In the genomic region with DNA sequence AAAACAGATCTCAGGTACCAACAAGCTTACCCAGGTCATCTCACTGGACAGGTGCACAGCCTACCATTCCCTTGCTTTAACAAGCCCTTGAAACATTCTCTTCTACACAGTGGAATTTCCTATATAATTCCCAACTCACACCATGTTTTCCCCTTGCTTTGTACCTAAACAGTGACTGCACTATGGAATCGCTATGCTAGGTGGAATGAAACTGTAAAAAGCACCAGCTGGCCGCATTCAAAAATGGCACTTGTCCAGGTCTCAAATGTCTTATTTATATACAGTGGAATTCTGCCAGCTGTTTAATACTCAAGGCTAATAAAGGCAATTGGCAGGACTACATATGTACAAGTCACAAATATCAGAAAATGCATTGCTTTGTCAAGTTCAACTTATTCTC, we compare ENCODE assay signal across 16 mouse cellular contexts.
DNase-seq lines count a peak whose midpoint lies in the region; ATAC-seq and TF ChIP-seq lines count a peak whose summit lies in the region.
"Had no signal": no experiment of that assay in that cellular context is flagged by ENCODE, and none has a peak within 500 bp of the region (broad histone marks: within the 10 kb centered on the region; RNA-seq: fewer than 3 reads in every experiment).

No protein-coding gene starts in this region.

- no peak overlapping the region for H3K27ac ChIP-seq in forebrain, embryonic 14.5 days (ENCODE audit: low read depth, low read length)
- no peak overlapping the region; the same call in 1 of the 2 replicates for H3K27ac ChIP-seq in forebrain, embryonic 15.5 days (replicated peaks)
- H3K27ac ChIP-seq: intestine, embryonic 15.5 days; stomach, postnatal 0 days had no signal

- H3K4me1 ChIP-seq in forebrain, embryonic 14.5 days (ENCODE audit: control insufficient read depth, insufficient read depth, low read length), result peaks cover 11% of the 10 kb centered on the region
- peaks cover 20% of the 10 kb centered on the region for H3K4me1 ChIP-seq in forebrain, embryonic 15.5 days
- H3K4me1 ChIP-seq: intestine, embryonic 15.5 days had no signal

- peak; percentile 83 for DNase-seq in forebrain, embryonic 14.5 days (ENCODE audit: low spot score)
- DNase-seq in left cerebral cortex, postnatal 4 days, result peak; percentile 26
- DNase-seq in left cerebral cortex, adult 18-20 months (ENCODE audit: low spot score in 2 of 2), result no peak
- peak; percentile 84 for DNase-seq in brain, embryonic 14.5 days (ENCODE audit: low read depth)
- DNase-seq in cerebellum, postnatal 10 days, result peak; percentile 60 to 70
- no peak for DNase-seq in right cerebral cortex, postnatal 10 days (ENCODE audit: low spot score in 2 of 2)
- DNase-seq in lung, adult 18-20 months, result no peak
- DNase-seq: adrenal gland, postnatal 25 days; heart, adult 18-20 months; lung, postnatal 10 days; thymus, postnatal 4 days had no signal

- H3K4me2 ChIP-seq in forebrain, embryonic 14.5 days (ENCODE audit: low read length), result no peak overlapping the region
- no peak overlapping the region for H3K4me2 ChIP-seq in forebrain, embryonic 15.5 days (replicated peaks)
- H3K4me2 ChIP-seq: intestine, embryonic 15.5 days; liver, embryonic 11.5 days had no signal

- no peak overlapping the region for H3K4me3 ChIP-seq in forebrain, embryonic 14.5 days (ENCODE audit: low read depth, low read length)
- H3K4me3 ChIP-seq in forebrain, embryonic 15.5 days, result no peak overlapping the region
- H3K4me3 ChIP-seq: intestine, embryonic 15.5 days had no signal

- H3K9ac ChIP-seq in forebrain, embryonic 14.5 days (ENCODE audit: low read length), result no peak overlapping the region
- no peak overlapping the region for H3K9ac ChIP-seq in forebrain, embryonic 15.5 days (replicated peaks)
- H3K9ac ChIP-seq: intestine, embryonic 15.5 days had no signal

- no peak for TF ChIP-seq POLR2A in brain, embryonic 14.5 days (IDR thresholded peaks at IDR 0.05; ENCODE audit: borderline replicate concordance, extremely low read depth, insufficient read depth, insufficient read length, poor library complexity, severe bottlenecking)

- peak; percentile 59 for ATAC-seq in forebrain, embryonic 14.5 days
- ATAC-seq in forebrain, embryonic 15.5 days (replicated peaks), result no peak
- ATAC-seq: activated CD4-positive, CD25-positive, alpha-beta regulatory T cell, adult 4 months; intestine, embryonic 15.5 days had no signal

- WGBS in forebrain, embryonic 14.5 days, result 40% methylated on average over 2 of the region's 2 CpGs
- WGBS in forebrain, embryonic 15.5 days, result 25% methylated on average over 2 of the region's 2 CpGs

- intact Hi-C loops in left cerebral cortex, postnatal 4 days (cut with DNase I), result no loop called here

- H3K9me3 ChIP-seq in forebrain, embryonic 14.5 days (replicated peaks; ENCODE audit: control insufficient read depth, low read length), result no peaks in the 10 kb centered on the region
- H3K9me3 ChIP-seq in forebrain, embryonic 15.5 days, result no peaks in the 10 kb centered on the region
- H3K9me3 ChIP-seq: intestine, embryonic 15.5 days had no signal

- H3K36me3 ChIP-seq in forebrain, embryonic 14.5 days (ENCODE audit: control insufficient read depth, insufficient read depth, low read length), result no peaks in the 10 kb centered on the region
- H3K36me3 ChIP-seq in forebrain, embryonic 15.5 days, result no peaks in the 10 kb centered on the region
- H3K36me3 ChIP-seq: intestine, embryonic 15.5 days had no signal

- TF ChIP-seq CTCF in brain, embryonic 14.5 days (IDR thresholded peaks at IDR 0.05; ENCODE audit: borderline replicate concordance, extremely low read depth, insufficient read depth, insufficient read length), result no peak

- H3K27me3 ChIP-seq in forebrain, embryonic 14.5 days (replicated peaks; ENCODE audit: control insufficient read depth, insufficient read depth, low read length), result no peaks in the 10 kb centered on the region
- no peaks in the 10 kb centered on the region for H3K27me3 ChIP-seq in forebrain, embryonic 15.5 days
- H3K27me3 ChIP-seq: intestine, embryonic 15.5 days had no signal

Comparison
In these comparisons a context has a peak if more than half of its experiments do, and no peak if none do; other contexts are left out.
1. DNase-seq: peak in forebrain, embryonic 14.5 days (single experiment), left cerebral cortex, postnatal 4 days (single experiment), brain, embryonic 14.5 days (single experiment) and cerebellum, postnatal 10 days (2 of 2); none in left cerebral cortex, adult 18-20 months (0 of 2), right cerebral cortex, postnatal 10 days (0 of 2) and lung, adult 18-20 months (0 of 2).